Mouse (Mus musculus) embryonic facial prominence, embryonic 15.5 days (tissue): Measurements from ENCODE around the gene Actg2. TPM values are rescaled to one million over a fixed set of nuclear protein-coding genes. Genes with fewer than 3 reads are reported as not detected.

Experiments used
- ATAC-seq: fragments of 200-750 bp; cut with Nextera tagmentation; 2 replicates; pipeline ENCODE4 v1.8.0; 2017; ENCODE audit warnings: low read depth, moderate TSS enrichment; ENCODE audit not compliant: insufficient number of reproducible peaks, low FRiP score, low TSS enrichment
- H3K27ac ChIP-seq: fragments of 300-500 bp; sonication (generic); replicated peaks from 2 replicates; pipeline ENCODE4 v1.5.1; 2015; ENCODE audit warnings: mild to moderate bottlenecking, inconsistent platforms
- H3K27me3 ChIP-seq: fragments of 300-500 bp; sonication (generic); 2 replicates; pipeline ENCODE4 v1.6.1; 2015; ENCODE audit warnings: inconsistent platforms
- H3K36me3 ChIP-seq: fragments of 300-500 bp; sonication (generic); 2 replicates; pipeline ENCODE4 v1.6.1; 2015; ENCODE audit warnings: mild to moderate bottlenecking, inconsistent platforms
- H3K4me1 ChIP-seq: fragments of 300-500 bp; sonication (generic); 2 replicates; pipeline ENCODE4 v1.6.1; 2015; ENCODE audit warnings: inconsistent platforms
- H3K4me2 ChIP-seq: fragments of 300-500 bp; sonication (generic); replicated peaks from 2 replicates; pipeline ENCODE4 v1.6.1; 2015; ENCODE audit warnings: mild to moderate bottlenecking, inconsistent platforms
- H3K4me3 ChIP-seq: fragments of 300-500 bp; sonication (generic); replicated peaks from 2 replicates; pipeline ENCODE4 v1.5.1; 2015; ENCODE audit warnings: mild to moderate bottlenecking, inconsistent platforms
- H3K9ac ChIP-seq: fragments of 300-500 bp; sonication (generic); 2 replicates; pipeline ENCODE4 v1.6.1; 2015; ENCODE audit warnings: inconsistent platforms
- H3K9me3 ChIP-seq: fragments of 300-500 bp; sonication (generic); replicated peaks from 2 replicates; pipeline ENCODE4 v1.6.1; 2016; ENCODE audit warnings: inconsistent platforms
- WGBS: fragments of 180-500 bp; shearing (Covaris S2); methylation state at CpG from one replicate; pipeline ENCODE4 v1.1.7; 2015; 5-methylcytosine and 5-hydroxymethylcytosine counted together
- polyA plus RNA-seq: library from polyadenylated mRNA; unstranded; fragments of >200 nt; fragmentation: Nextera tagmentation; extraction: Ambion mirVana; gene quantifications from 2 replicates; pipeline ENCODE4 v1.2.1, GENCODE M21; 2015

The Actg2 gene
- polyA plus RNA-seq, 1 experiment from 2014 or later = 19.5 TPM

GRCm38 (mm10) chr6:83496753-83497710 lies 39.0 kb downstream of the Actg2 start:
- no peak overlapping the region for H3K9ac ChIP-seq
- H3K4me1 ChIP-seq = peaks cover 23% of the 10 kb centered on the region
- peaks cover 17% of the 10 kb centered on the region for H3K36me3 ChIP-seq
- peak overlapping the region; percentile 60; the same call in 1 of the 2 replicates for H3K27ac ChIP-seq
- ATAC-seq = 0 out of 2 replicates have a peak, but pooled peaks have one; percentile 44
- no peak overlapping the region for H3K4me2 ChIP-seq
- no peaks in the 10 kb centered on the region for H3K27me3 ChIP-seq
- WGBS = 72% methylated on average over 22 of the region's 22 CpGs
- no peaks in the 10 kb centered on the region for H3K9me3 ChIP-seq
- no peak overlapping the region for H3K4me3 ChIP-seq

- H3K4me2 ChIP-seq = no peak overlapping the region
- no peak overlapping the region for H3K9ac ChIP-seq
- H3K27ac ChIP-seq = peak overlapping the region; percentile 60; the same call in 1 of the 2 replicates
- ATAC-seq = peak; percentile 66; the same call in 1 of the 2 replicates
- WGBS = 68% methylated on average over 9 of the region's 9 CpGs
- H3K4me3 ChIP-seq = no peak overlapping the region
- H3K36me3 ChIP-seq = peaks cover 17% of the 10 kb centered on the region
- peaks cover 23% of the 10 kb centered on the region for H3K4me1 ChIP-seq
- no peaks in the 10 kb centered on the region for H3K27me3 ChIP-seq
- H3K9me3 ChIP-seq = no peaks in the 10 kb centered on the region
Observed at GRCm38 (mm10) chr6:83496009-83496752, 39.9 kb downstream of the Actg2 start.

- H3K4me1 ChIP-seq = peaks cover 2% of the 10 kb centered on the region
- H3K4me3 ChIP-seq = no peak overlapping the region
- no peak for ATAC-seq
- H3K27me3 ChIP-seq = no peaks in the 10 kb centered on the region
- peaks cover 46% of the 10 kb centered on the region for H3K36me3 ChIP-seq
- H3K9me3 ChIP-seq = no peaks in the 10 kb centered on the region
- WGBS = 58% methylated on average over 4 of the region's 4 CpGs
- H3K27ac ChIP-seq = no peak overlapping the region
- no peak overlapping the region for H3K4me2 ChIP-seq
- H3K9ac ChIP-seq = no peak overlapping the region
Observed at GRCm38 (mm10) chr6:83490622-83491021, 45.4 kb downstream of the Actg2 start.

- Histone ChIP-seq H3K36me3 (peaks cover 53% of the 10 kb centered on the region), H3K27ac (peak overlapping the region; percentile 17; the same call in 1 of the 2 replicates), H3K27me3 (no peaks in the 10 kb centered on the region), H3K4me2 (no peak overlapping the region), H3K4me1 (no peaks in the 10 kb centered on the region; the same call in 1 of the 2 replicates), H3K9me3 (no peaks in the 10 kb centered on the region), H3K4me3 (no peak overlapping the region), H3K9ac (no peak overlapping the region)
- 47% methylated on average over 5 of the region's 5 CpGs for WGBS
- ATAC-seq = no peak
Observed at GRCm38 (mm10) chr6:83488200-83488599, 47.9 kb downstream of the Actg2 start.

GRCm38 (mm10) chr6:83487298-83487697 lies 48.8 kb downstream of the Actg2 start:
- Histone ChIP-seq H3K9ac (no peak overlapping the region), H3K27me3 (no peaks in the 10 kb centered on the region), H3K4me1 (no peaks in the 10 kb centered on the region; the same call in 1 of the 2 replicates), H3K27ac (no peak overlapping the region), H3K4me3 (no peak overlapping the region), H3K4me2 (no peak overlapping the region), H3K36me3 (peaks cover 53% of the 10 kb centered on the region), H3K9me3 (no peaks in the 10 kb centered on the region)
- no peak for ATAC-seq
- WGBS = 81% methylated on average over 4 of the region's 4 CpGs

- H3K4me3 ChIP-seq = no peak overlapping the region
- WGBS = 39% methylated on average over 4 of the region's 4 CpGs
- H3K9me3 ChIP-seq = no peaks in the 10 kb centered on the region
- H3K27me3 ChIP-seq = no peaks in the 10 kb centered on the region
- no peak overlapping the region for H3K27ac ChIP-seq
- no peak overlapping the region for H3K4me2 ChIP-seq
- ATAC-seq = no peak
- no peaks in the 10 kb centered on the region; the same call in 1 of the 2 replicates for H3K4me1 ChIP-seq
- H3K36me3 ChIP-seq = peaks cover 68% of the 10 kb centered on the region
- H3K9ac ChIP-seq = no peak overlapping the region
Observed at GRCm38 (mm10) chr6:83485854-83486253, 50.2 kb downstream of the Actg2 start.

GRCm38 (mm10) chr6:83483776-83484175 lies 52.3 kb downstream of the Actg2 start:
- no peak overlapping the region for H3K9ac ChIP-seq
- H3K4me3 ChIP-seq = no peak overlapping the region
- H3K4me2 ChIP-seq = no peak overlapping the region
- no peaks in the 10 kb centered on the region for H3K27me3 ChIP-seq
- H3K27ac ChIP-seq = no peak overlapping the region
- no peak for ATAC-seq
- no peaks in the 10 kb centered on the region for H3K9me3 ChIP-seq
- peaks cover 69% of the 10 kb centered on the region for H3K36me3 ChIP-seq
- no peaks in the 10 kb centered on the region; the same call in 1 of the 2 replicates for H3K4me1 ChIP-seq
- WGBS = 95% methylated on average over 7 of the region's 7 CpGs

GRCm38 (mm10) chr6:83482418-83483085 lies 53.5 kb downstream of the Actg2 start:
- H3K4me2 ChIP-seq = no peak overlapping the region
- H3K27me3 ChIP-seq = no peaks in the 10 kb centered on the region
- no peak overlapping the region for H3K9ac ChIP-seq
- H3K9me3 ChIP-seq = no peaks in the 10 kb centered on the region
- H3K4me1 ChIP-seq = no peaks in the 10 kb centered on the region
- 72% methylated on average over 10 of the region's 10 CpGs for WGBS
- no peak overlapping the region for H3K27ac ChIP-seq
- ATAC-seq = no peak
- peaks cover 69% of the 10 kb centered on the region for H3K36me3 ChIP-seq
- H3K4me3 ChIP-seq = no peak overlapping the region

GRCm38 (mm10) chr6:83480019-83480655 lies 55.9 kb downstream of the Actg2 start:
- H3K27ac ChIP-seq = no peak overlapping the region
- H3K9ac ChIP-seq = no peak overlapping the region
- H3K27me3 ChIP-seq = no peaks in the 10 kb centered on the region
- H3K4me3 ChIP-seq = no peak overlapping the region
- peaks cover 55% of the 10 kb centered on the region for H3K36me3 ChIP-seq
- ATAC-seq = no peak
- no peaks in the 10 kb centered on the region for H3K9me3 ChIP-seq
- H3K4me2 ChIP-seq = no peak overlapping the region
- WGBS = 91% methylated on average over 6 of the region's 6 CpGs
- H3K4me1 ChIP-seq = no peaks in the 10 kb centered on the region

GRCm38 (mm10) chr6:83479193-83479592 lies 56.9 kb downstream of the Actg2 start:
- ATAC-seq = no peak
- Histone ChIP-seq H3K36me3 (peaks cover 47% of the 10 kb centered on the region), H3K27me3 (no peaks in the 10 kb centered on the region), H3K27ac (no peak overlapping the region), H3K9me3 (no peaks in the 10 kb centered on the region), H3K4me3 (no peak overlapping the region), H3K4me2 (no peak overlapping the region), H3K9ac (no peak overlapping the region), H3K4me1 (no peaks in the 10 kb centered on the region)
- WGBS = 79% methylated on average over 2 of the region's 2 CpGs
